Mouse (Mus musculus): Measurements from ENCODE around the gene Cygb. TPM values are rescaled to one million over a fixed set of nuclear protein-coding genes. Genes with fewer than 3 reads are reported as not detected.

Gene Cygb
- polyA plus RNA-seq, 1 experiment from 2014 or later = 17.5 TPM

DNA sequence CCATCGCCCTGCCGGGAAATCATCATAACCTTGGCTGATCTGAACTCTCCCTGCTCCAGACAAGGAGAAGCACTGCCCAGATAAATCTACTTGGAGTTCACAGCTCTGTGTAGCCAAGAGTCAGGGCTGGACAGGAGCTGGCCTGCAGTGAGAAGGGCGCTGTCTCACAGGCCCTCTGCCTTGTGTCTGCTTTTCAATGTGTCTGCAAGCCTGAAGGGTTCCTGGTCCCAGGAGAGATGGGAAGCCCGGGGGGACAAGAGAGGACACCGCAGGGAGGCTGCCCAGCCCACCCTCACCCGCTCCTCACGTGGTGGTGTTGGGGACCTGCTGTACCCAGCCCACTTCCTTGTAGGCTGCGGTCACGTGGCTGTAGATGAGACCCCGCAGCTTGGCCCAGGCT lies 5.1 kb downstream of the Cygb start:
- Histone ChIP-seq H3K4me2 (replicated peaks; ENCODE audit: low read depth) (no peak overlapping the region), H3K9ac (ENCODE audit: low read depth, low read length) (no peak overlapping the region), H3K36me3 (ENCODE audit: control insufficient read depth, insufficient read depth) (no peaks in the 10 kb centered on the region), H3K4me3 (ENCODE audit: low read depth, low read length) (no peak overlapping the region), H3K27ac (ENCODE audit: low read depth, low read length) (peak overlapping the region; percentile 5; the same call in 1 of the 2 replicates), H3K9me3 (ENCODE audit: control insufficient read depth) (no peaks in the 10 kb centered on the region), H3K27me3 (replicated peaks; ENCODE audit: control insufficient read depth, insufficient read depth, low read length) (peaks cover 17% of the 10 kb centered on the region), H3K4me1 (replicated peaks; ENCODE audit: control insufficient read depth, insufficient read depth, low read length) (0 out of 2 replicates have a peak, but pooled peaks cover 2% of the 10 kb centered on the region)
- 70% methylated on average over 10 of the region's 10 CpGs for WGBS
- no peak for ATAC-seq
- no peak for TF ChIP-seq CTCF (IDR thresholded peaks at IDR 0.05; ENCODE audit: low read depth)

DNA sequence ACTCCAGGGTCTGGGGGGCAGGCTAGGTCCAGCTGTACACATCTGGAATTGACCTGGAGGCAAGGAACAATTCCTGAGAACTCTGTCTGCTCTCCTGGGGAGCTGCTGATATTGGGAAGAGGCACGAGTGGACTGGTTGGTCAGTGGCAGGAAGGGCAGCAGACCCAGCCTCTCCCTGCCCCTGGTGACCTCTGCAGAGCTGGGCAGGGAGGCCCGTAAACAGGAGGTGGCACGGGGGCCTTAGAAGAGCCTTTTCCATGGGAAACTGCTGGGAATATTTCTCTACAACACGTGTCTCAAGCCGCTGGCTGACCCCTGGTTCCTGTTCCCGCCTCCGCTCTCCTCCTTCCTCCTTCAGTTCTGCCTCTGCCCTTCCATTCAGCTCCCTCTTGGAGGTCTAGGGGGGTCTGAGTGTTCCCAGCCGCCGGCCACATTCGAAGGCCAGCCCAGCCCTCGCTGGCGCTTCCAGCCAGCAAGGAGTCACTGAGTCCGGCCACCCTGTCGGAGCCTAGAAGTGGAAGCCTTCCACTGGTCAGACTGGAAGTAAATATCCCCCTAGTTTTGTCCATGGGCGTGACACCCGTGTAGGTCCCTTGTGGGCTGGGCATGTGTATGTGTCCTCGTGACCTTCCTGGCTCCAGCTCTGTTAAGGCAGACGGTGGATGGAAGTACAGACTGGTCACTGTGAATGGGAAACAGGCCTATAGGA lies 5.7 kb downstream of the Cygb start:
- WGBS = 50% methylated on average over 18 of the region's 18 CpGs
- no peaks in the 10 kb centered on the region for H3K9me3 ChIP-seq (ENCODE audit: control insufficient read depth)
- H3K4me3 ChIP-seq (ENCODE audit: low read depth, low read length) = no peak overlapping the region
- no peak for ATAC-seq
- no peak for TF ChIP-seq CTCF (IDR thresholded peaks at IDR 0.05; ENCODE audit: low read depth)
- no peaks in the 10 kb centered on the region for H3K36me3 ChIP-seq (ENCODE audit: control insufficient read depth, insufficient read depth)
- H3K4me1 ChIP-seq (replicated peaks; ENCODE audit: control insufficient read depth, insufficient read depth, low read length) = 0 out of 2 replicates have a peak, but pooled peaks cover 2% of the 10 kb centered on the region
- no peak overlapping the region for H3K9ac ChIP-seq (ENCODE audit: low read depth, low read length)
- no peak overlapping the region for H3K4me2 ChIP-seq (replicated peaks; ENCODE audit: low read depth)
- H3K27ac ChIP-seq (ENCODE audit: low read depth, low read length) = peak overlapping the region; percentile 15
- peaks cover 14% of the 10 kb centered on the region; the same call in 1 of the 2 replicates for H3K27me3 ChIP-seq (replicated peaks; ENCODE audit: control insufficient read depth, insufficient read depth, low read length)

DNA sequence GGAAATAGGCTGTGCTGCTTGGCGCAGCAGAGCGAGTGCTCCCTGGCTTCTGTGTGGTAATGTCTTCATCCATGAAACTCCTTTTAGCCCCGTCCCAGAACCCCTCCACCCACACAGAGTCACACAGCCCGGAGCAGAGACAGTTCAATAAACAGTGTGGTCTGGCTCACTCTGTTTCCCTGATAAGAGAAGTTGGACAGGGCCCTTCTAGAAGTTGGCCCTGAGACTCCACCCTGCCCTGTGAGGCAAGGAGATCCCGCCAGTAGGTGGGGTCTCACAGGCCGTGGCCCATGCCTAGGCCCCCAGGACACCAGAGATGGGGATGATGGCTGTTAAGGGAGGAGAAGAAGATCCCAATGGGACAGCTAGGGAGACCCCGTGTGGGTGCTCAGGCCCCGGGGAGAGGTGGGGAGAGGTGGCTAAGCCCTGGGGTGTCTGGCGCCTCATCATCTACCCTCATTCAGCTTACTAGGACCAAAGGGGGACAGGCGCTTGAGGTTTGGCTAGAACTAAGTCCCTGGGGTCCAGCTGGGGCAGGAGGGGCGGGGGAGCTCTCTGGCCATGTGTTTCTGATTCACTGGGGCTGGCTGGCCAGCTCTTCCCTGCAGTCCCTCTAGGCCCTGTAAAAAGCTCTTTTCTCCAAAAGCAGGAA lies 6.6 kb downstream of the Cygb start:
- H3K27ac ChIP-seq (ENCODE audit: low read depth, low read length) = peak overlapping the region; percentile 64
- no peaks in the 10 kb centered on the region for H3K9me3 ChIP-seq (ENCODE audit: control insufficient read depth)
- H3K4me1 ChIP-seq (replicated peaks; ENCODE audit: control insufficient read depth, insufficient read depth, low read length) = 0 out of 2 replicates have a peak, but pooled peaks cover 2% of the 10 kb centered on the region
- ATAC-seq = no peak
- no peak overlapping the region for H3K4me2 ChIP-seq (replicated peaks; ENCODE audit: low read depth)
- no peak overlapping the region for H3K4me3 ChIP-seq (ENCODE audit: low read depth, low read length)
- H3K27me3 ChIP-seq (replicated peaks; ENCODE audit: control insufficient read depth, insufficient read depth, low read length) = peaks cover 6% of the 10 kb centered on the region; the same call in 1 of the 2 replicates
- H3K9ac ChIP-seq (ENCODE audit: low read depth, low read length) = no peak overlapping the region
- no peaks in the 10 kb centered on the region for H3K36me3 ChIP-seq (ENCODE audit: control insufficient read depth, insufficient read depth)
- peak; percentile 39 for TF ChIP-seq CTCF (IDR thresholded peaks at IDR 0.05; ENCODE audit: low read depth)
- 49% methylated on average over 11 of the region's 11 CpGs for WGBS

DNA sequence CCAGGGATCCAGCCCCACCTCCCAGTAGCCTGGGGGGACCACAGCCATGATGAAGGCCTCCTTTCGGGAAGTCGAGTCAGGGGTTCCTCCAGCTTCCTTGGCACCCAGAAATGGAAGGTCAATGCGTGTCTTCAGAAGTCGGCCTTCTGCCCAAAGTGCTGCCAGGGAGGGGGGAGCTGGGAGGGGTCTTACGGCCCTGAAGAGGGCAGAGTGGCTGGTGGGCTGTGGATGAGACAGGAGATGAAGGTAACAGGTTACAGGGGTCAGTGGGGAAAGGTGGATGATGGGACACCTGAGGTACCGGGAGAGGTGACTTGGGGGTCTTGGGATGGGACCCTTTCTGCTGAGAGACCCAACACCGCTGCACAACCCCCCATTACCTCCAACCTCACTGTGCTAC lies 7.3 kb downstream of the Cygb start:
- Histone ChIP-seq H3K4me3 (ENCODE audit: low read depth, low read length) (no peak overlapping the region), H3K4me1 (replicated peaks; ENCODE audit: control insufficient read depth, insufficient read depth, low read length) (0 out of 2 replicates have a peak, but pooled peaks cover 2% of the 10 kb centered on the region), H3K9ac (ENCODE audit: low read depth, low read length) (no peak overlapping the region), H3K36me3 (ENCODE audit: control insufficient read depth, insufficient read depth) (no peaks in the 10 kb centered on the region), H3K4me2 (replicated peaks; ENCODE audit: low read depth) (no peak overlapping the region), H3K9me3 (ENCODE audit: control insufficient read depth) (no peaks in the 10 kb centered on the region), H3K27ac (ENCODE audit: low read depth, low read length) (peak overlapping the region; percentile 64; the same call in 1 of the 2 replicates), H3K27me3 (replicated peaks; ENCODE audit: control insufficient read depth, insufficient read depth, low read length) (peaks cover 3% of the 10 kb centered on the region; the same call in 1 of the 2 replicates)
- WGBS = 90% methylated on average over 7 of the region's 7 CpGs
- no peak for ATAC-seq
- no peak for TF ChIP-seq CTCF (IDR thresholded peaks at IDR 0.05; ENCODE audit: low read depth)

DNA sequence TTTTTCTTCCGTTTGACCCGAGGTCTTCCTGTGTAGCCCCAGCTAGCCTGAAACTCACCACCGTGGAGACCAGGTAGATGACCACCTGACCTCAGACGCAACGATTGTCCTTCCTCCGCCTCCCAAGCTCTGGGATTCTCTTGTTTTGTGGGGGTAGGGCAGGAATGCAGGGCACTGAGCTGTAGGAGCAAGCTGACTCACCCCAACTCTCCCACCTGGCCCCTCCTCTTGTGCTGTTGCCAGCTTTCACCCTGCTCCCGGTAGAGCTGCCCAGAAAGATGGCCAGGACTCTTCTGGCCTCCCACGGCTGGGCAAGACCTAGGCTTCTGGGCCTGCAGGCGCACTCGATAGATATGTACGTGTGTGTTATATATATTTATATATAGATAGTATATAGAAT lies 8.0 kb downstream of the Cygb start:
- peaks cover 3% of the 10 kb centered on the region; the same call in 1 of the 2 replicates for H3K27me3 ChIP-seq (replicated peaks; ENCODE audit: control insufficient read depth, insufficient read depth, low read length)
- no peak overlapping the region for H3K9ac ChIP-seq (ENCODE audit: low read depth, low read length)
- H3K4me3 ChIP-seq (ENCODE audit: low read depth, low read length) = no peak overlapping the region
- H3K4me1 ChIP-seq (replicated peaks; ENCODE audit: control insufficient read depth, insufficient read depth, low read length) = 0 out of 2 replicates have a peak, but pooled peaks cover 2% of the 10 kb centered on the region
- TF ChIP-seq CTCF (IDR thresholded peaks at IDR 0.05; ENCODE audit: low read depth) = no peak
- no peak overlapping the region for H3K4me2 ChIP-seq (replicated peaks; ENCODE audit: low read depth)
- no peak overlapping the region for H3K27ac ChIP-seq (ENCODE audit: low read depth, low read length)
- no peaks in the 10 kb centered on the region for H3K36me3 ChIP-seq (ENCODE audit: control insufficient read depth, insufficient read depth)
- no peak for ATAC-seq
- 71% methylated on average over 11 of the region's 11 CpGs for WGBS
- no peaks in the 10 kb centered on the region for H3K9me3 ChIP-seq (ENCODE audit: control insufficient read depth)

DNA sequence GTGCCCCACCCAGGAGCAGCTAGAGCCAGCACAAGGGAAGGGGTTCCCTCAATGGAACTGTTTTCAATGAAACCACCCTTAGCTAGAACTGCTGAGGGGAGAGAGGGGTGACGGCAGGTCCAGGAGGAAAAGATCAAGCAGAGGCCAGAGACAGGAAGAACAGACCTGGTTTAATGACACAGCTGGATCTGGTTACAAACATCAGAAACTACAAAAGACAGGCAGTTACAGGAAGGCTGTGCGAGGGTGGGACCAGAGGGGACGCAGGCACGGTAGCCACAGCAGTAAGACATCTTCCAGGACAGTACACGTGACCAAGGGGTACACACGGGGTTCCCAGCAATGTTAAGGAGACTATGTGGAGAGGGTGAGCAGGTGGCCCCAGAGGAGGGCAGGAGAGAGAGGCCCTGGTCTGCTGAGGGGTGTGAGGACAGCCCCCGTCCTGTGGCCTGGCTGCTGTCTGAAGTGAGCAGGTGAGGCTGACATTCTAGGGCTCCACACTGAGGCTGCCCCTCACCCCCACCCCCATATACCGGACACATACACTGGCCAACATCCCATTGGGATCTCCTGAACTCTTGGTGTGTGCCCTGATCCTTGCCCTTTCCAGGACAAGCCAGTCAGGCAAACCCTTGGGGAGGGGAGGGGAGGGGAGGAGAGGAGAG lies 8.5 kb downstream of the Cygb start:
- Histone ChIP-seq H3K36me3 (ENCODE audit: control insufficient read depth, insufficient read depth) (no peaks in the 10 kb centered on the region), H3K9ac (ENCODE audit: low read depth, low read length) (no peak overlapping the region), H3K4me3 (ENCODE audit: low read depth, low read length) (no peak overlapping the region), H3K9me3 (ENCODE audit: control insufficient read depth) (no peaks in the 10 kb centered on the region), H3K27me3 (replicated peaks; ENCODE audit: control insufficient read depth, insufficient read depth, low read length) (peaks cover 3% of the 10 kb centered on the region; the same call in 1 of the 2 replicates), H3K4me2 (replicated peaks; ENCODE audit: low read depth) (no peak overlapping the region), H3K4me1 (replicated peaks; ENCODE audit: control insufficient read depth, insufficient read depth, low read length) (0 out of 2 replicates have a peak, but pooled peaks cover 2% of the 10 kb centered on the region), H3K27ac (ENCODE audit: low read depth, low read length) (no peak overlapping the region)
- no peak for ATAC-seq
- no peak for TF ChIP-seq CTCF (IDR thresholded peaks at IDR 0.05; ENCODE audit: low read depth)
- 72% methylated on average over 8 of the region's 8 CpGs for WGBS
